15 mouse cellular contexts compared by ENCODE assay signal in genomic region chr10:118610868-118611461, GRCm38 (mm10).
"Had no signal": no experiment of that assay in that cellular context is flagged by ENCODE, and none has a peak within 500 bp of the region (broad histone marks: within the 10 kb centered on the region; RNA-seq: fewer than 3 reads in every experiment).

No protein-coding gene starts in this region.

- H3K27me3 ChIP-seq: limb, embryonic 12.5 days; limb, embryonic 15.5 days; lung, embryonic 15.5 days; midbrain, embryonic 13.5 days had no signal

- H3K36me3 ChIP-seq: limb, embryonic 12.5 days; limb, embryonic 15.5 days; lung, embryonic 15.5 days; midbrain, embryonic 13.5 days had no signal

- H3K27ac ChIP-seq: limb, embryonic 12.5 days; limb, embryonic 15.5 days; liver, embryonic 14.5 days; lung, embryonic 15.5 days; midbrain, embryonic 13.5 days had no signal

- H3K9me3 ChIP-seq: limb, embryonic 12.5 days; limb, embryonic 15.5 days; lung, embryonic 15.5 days; midbrain, embryonic 13.5 days had no signal

- ATAC-seq: midbrain, embryonic 13.5 days had no signal

- H3K9ac ChIP-seq: limb, embryonic 12.5 days; limb, embryonic 15.5 days; liver, embryonic 14.5 days; lung, embryonic 15.5 days; midbrain, embryonic 13.5 days had no signal

- DNase-seq: kidney, adult 9 months; kidney, postnatal 14 days; kidney, postnatal 4 days; left cerebral cortex, postnatal 4 days; lung, adult 18-20 months; lung, postnatal 10 days; lung, postnatal 36 days; thymus, adult 18-20 months; thymus, postnatal 4 days had no signal

- H3K4me3 ChIP-seq: limb, embryonic 12.5 days; limb, embryonic 15.5 days; lung, embryonic 15.5 days; midbrain, embryonic 13.5 days had no signal

- H3K4me1 ChIP-seq: limb, embryonic 12.5 days; limb, embryonic 15.5 days; lung, embryonic 15.5 days; midbrain, embryonic 13.5 days had no signal

- H3K4me2 ChIP-seq: limb, embryonic 12.5 days; limb, embryonic 15.5 days; liver, embryonic 11.5 days; lung, embryonic 15.5 days; midbrain, embryonic 13.5 days had no signal
